Mouse (Mus musculus) liver, adult (tissue): ENCODE data around the gene Tgif1.

Source experiments
- GATA4 ChIP-seq: IDR thresholded peaks from 2 replicates; pipeline ENCODE4 v1.6.1; 2014; ENCODE audit warnings: mild to moderate bottlenecking, low read length; ENCODE audit not compliant: insufficient replicate concordance

The Tgif1 gene

DNA sequence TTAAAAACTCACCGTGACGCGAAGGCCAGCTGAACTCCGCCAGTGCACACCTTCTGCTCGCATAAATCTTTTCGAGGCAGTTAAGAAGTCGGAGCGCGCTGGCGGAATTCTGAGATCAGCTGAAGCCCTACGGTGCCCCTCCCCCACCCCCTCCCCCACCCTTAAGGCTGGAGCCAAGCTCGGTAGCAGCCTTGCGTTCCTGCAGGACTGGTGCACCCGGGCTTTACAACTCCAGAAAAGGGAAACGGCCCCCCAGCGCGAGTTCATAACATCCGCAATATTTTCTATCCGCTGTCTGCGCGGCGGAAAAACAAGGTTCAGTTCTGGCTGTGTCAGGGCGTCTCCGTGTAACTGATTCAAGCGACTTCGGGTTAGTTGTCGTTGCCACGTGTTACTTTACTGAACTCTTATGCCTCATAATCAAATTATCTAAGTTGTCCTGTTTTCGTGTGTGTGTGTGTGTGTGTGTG, at the start of gene Tgif1:
TSS of gene Tgif1 (minus strand) at position 111 of the 470 bp plus-strand sequence.
- no peak for TF ChIP-seq GATA4

DNA sequence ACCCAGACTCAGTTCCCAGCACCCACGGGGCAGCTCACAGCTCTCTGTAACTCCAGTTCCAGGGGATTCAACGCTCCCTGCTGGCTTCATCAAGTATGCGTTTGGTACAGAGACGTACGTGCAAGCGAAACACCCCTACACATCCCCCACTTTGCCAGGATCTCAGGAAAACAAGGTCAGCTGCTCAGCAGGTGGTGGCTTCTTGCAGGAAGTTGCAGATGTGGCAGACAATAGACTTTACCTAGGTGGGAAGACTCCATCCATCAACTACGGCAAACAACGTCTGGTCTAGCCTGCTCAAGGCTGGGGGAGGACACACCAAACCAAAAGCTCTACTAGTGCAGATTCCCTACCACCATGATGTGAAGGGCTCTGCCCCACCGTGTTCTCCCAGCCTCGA, 47.3 kb upstream of the Tgif1 start:
- TF ChIP-seq GATA4, result no peak

DNA sequence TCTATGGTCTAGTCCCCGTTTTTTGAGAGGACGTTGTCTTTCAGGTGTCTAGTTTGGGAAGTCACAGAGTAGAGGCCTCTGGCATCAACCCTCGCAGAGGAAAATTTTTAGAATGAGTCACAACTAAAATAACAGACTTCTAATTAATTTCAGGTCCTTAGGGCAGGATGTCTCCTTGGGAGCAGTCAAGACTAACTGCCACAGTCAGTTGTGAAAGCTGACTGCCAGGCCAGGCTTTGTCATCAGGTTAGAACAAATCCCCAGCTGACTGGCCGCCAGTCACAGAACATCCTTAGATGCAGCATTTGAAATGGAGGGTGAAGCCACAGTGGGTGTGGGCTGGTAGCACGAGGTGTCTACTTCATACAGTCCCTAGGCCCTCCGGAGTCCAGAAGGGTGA, 46.3 kb upstream of the Tgif1 start:
- TF ChIP-seq GATA4, result no peak

DNA sequence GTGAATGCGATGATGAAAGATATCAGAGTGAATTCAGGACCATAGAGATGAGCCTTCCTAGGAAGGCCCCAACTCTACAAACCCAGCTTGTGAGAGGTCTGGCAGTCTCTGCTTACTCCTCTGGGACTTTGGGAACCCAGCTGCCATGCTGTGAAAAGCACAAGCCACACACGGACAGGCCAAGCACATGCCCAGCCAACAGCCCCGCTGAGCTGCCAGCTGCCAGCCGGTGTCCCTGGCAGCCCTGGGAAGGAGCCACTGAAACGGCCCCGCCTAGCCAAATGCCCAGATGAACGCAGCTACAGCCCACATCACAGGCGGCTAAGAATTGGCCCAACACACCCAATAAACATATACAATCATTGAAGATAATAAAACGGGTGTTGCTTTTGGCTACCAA, 41.5 kb upstream of the Tgif1 start:
- no peak for TF ChIP-seq GATA4

DNA sequence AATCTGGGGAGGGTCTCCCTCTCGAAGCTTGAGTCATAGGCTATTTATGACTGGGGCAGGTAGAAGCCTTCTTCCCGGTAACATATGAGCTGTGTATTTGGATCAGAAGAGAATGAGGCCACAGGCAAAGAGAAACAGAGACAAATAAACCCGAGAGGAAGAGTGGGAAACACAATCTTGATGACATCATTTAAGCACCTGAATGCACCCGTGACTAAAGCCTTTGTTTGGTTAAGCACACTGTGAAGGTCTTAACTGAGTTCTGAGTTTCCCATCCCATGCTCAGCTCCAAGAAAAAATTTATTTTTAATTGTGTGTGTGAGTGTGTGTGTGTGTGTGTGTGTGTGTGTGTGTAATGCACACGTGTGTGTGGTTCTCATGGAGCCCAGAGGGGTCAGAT, 39.8 kb upstream of the Tgif1 start:
- no peak for TF ChIP-seq GATA4

DNA sequence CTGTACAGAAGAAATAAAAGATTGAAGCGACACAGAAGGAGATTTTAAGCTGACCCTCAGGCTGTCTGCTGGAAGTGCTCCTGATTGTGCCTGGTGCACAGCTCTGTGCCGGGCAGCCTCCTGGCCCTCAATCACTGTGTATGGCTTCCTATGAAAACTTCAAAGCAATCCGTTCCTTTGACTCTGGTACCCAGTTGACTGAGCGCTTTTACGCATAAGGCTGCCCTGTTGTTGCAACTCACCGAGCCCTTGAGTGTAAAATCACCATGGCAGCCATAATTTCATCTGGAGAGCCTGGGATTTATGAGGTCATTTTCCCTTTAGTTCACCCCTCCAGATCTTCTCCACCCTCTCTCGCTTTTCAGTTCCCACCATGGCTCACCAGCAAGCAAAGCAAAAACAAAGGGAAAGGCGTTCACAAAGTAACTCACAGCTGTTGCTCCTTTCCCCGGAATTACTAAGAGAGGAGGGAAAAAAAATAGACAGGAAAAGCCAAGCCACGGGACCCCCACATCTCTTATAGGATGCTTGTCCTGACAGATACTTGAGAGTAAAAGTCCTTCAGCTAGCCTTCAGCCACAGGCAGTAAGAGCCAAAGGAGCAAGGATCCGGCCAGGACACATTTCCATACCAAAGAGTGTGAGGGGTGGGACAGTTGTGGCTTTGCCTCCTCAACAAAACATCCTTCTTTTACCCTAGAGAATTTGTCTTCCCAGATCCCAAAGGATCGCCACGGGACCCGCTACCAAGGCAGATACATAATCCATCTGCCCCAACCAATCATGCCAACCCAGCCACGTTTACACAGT, 39.1 kb upstream of the Tgif1 start:
- no peak for TF ChIP-seq GATA4

DNA sequence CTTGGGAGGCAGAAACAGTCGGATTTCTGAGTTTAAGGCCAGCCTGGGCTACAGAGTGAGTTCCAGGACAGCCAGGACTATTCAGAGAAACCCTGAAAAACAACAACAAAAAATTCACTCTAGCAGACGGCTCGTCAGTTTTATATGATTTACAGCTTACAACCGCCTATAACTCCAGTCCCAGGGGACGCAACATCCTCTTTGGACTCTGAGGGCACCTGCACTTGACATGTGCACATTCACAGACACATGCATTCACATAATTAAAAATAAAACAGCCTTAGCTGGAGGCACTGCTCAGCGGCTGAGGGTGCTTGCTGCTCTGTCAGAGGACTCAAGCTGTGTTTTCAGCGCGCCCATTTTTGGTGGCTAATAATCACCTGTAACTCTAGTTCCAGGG, 37.2 kb upstream of the Tgif1 start:
- TF ChIP-seq GATA4, result no peak

DNA sequence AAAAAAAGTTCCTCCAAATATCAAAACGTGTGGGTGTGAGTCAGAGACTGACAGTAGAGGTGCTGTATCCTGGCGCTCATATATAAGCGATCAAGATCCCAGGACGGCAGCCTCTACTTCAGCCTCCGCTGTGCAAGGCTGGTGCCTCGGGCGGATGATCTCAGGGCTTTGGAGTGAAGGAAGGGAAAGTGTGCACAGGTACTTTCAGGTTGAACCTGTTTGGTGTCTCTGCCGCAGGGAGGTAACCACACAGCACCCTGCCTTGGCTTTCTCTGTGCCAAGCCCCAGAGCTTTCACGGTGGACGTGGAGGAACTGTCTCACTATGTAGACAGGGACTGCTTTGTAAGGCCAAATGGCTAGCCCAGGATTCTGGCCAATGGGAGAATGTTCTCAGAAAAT, 35.3 kb upstream of the Tgif1 start:
- TF ChIP-seq GATA4, result no peak

DNA sequence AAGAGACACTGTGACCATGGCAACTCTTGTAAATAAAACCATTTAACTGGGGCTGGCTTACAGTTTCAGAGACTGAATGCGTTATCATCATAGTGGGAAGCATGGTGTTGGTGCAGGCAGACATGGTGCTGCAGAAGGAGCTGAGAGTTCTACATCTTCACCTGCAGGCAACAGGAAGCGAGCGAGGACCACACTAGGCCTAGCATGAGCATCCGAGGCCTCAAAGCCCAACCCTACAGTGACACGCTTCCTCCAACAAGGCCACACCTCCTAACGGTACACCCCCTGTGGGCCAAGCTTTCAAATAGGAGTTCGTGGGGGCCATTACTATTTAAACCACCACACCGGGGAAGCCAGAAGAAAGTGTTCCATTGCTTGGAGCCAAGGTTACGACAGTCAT, 34.5 kb upstream of the Tgif1 start:
- no peak for TF ChIP-seq GATA4

DNA sequence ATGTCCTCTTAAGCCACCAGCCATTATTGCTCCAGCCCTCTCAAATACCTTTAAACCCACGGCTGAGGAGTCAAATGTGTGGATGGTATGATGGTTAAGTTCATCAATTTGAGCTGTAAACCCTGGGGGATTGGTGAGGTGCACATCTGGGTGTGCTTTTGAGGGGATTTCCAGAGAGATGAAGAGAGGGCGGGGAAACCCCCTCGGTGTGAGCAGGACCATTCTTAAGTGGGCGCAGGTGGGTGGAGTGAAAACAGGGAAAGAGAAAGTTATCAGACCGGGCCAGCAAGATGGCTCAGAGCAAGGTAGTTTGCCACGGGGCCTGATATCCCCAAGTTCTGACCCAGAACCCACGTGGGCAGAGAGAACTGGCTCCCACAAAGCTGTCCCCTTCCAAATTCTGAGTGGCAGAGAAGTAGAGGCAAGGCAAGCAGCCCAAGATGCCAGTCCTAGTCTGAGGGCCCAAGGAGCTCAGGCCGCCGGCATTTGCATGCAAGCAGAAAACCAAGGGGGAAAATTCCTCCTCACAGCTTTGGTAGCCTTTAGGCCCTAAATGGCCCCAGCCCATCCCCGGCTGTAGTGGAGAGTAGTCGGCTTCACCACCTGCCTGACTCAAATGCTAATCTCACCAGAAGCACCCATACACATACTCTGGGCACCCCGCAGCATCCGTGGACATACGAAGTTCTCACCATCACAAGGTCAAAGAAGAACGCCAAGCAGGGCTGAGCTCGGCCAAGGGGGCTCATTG, 33.5 kb upstream of the Tgif1 start:
- no peak for TF ChIP-seq GATA4

DNA sequence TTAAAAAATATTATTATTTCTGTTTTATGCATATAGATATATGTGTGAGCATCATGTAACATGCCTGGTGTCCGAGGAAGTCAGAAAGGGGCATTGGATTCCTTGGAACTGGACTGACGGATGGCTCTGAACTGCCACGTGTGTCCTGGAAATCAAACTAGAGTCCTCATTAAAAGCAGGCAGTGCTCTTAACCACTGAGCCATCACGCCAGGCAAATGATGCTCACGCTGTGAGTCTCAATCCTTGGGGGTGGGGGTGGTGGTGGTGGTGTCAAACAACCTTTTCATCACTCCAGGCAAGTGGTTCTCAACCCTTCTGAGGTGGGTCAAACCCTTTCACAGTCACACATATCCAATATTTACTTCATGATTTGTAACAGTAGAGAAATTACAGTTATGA, 32.5 kb upstream of the Tgif1 start:
- TF ChIP-seq GATA4, result no peak

DNA sequence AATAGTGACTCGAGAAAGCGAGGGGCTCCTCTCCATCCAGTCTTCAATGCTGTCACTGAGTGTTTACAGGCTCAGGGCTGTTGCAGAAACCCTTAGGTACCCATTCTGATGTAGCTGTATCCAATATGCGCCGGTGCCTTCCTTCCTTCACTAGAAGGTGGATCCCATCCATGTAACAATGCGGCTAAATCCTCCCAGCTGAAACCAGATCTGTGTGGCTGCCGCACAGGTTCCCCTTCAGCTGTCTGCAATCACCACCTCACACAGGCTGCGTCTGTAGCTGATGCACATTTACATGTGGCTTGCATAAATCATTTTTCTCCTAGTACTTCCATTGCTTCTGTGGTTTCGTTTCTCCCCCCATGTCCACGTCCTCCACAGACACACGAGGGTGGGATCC, 28.6 kb upstream of the Tgif1 start:
- TF ChIP-seq GATA4, result no peak

DNA sequence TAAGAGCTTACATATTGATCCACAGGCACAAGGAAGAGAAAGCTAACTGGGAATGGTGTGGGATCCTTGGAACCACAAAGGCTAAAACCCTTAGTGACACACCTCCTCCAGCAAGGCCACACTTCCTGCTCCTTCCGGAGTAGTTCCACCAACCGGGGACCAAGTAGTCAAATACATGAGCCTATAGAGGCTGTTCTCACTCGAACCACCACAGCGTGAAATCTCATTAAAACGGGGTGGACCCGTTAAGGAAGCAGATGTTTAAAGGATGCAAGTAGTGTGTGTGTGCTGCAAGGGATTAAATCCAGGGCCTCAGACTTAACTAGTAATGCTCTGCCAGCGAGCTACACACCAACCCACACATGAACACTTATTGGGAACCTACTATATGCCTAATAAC, 27.8 kb upstream of the Tgif1 start:
- TF ChIP-seq GATA4, result no peak

DNA sequence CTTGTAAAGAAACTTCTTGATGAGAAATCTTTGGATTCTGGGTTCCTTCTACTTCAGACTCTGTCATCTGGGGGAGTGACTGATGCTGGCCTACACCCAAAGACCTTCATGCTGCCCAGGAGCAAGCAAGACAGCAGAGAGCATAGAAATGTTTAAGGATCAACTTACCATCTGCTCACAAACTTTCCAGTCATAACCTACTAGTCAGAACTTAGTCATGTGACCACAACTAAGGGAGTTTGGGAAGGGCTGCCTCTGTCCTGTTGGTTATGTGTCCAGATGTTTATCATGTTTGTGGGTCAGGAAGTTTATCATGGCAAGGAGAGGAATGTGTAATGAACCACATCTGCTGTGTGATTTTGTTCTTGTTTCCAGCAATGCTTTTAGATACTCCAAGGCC, 24.9 kb upstream of the Tgif1 start:
- no peak for TF ChIP-seq GATA4

DNA sequence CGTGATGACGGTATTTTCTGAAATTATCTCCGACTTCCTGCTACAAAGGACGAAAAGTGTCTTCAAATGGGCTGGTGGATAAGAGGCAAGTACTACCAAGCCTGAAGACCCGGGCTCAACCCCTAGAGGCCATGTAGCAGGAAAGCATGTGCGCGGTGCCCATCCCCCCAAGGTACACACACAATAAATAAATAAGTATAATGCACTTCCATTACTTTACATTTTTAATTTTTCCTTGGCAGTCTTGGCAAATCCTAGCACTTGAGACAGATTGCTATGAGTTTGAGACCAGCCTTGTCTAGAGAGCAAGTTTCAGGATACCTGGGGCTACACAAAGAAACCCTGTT, 20.4 kb upstream of the Tgif1 start:
- TF ChIP-seq GATA4, result no peak

DNA sequence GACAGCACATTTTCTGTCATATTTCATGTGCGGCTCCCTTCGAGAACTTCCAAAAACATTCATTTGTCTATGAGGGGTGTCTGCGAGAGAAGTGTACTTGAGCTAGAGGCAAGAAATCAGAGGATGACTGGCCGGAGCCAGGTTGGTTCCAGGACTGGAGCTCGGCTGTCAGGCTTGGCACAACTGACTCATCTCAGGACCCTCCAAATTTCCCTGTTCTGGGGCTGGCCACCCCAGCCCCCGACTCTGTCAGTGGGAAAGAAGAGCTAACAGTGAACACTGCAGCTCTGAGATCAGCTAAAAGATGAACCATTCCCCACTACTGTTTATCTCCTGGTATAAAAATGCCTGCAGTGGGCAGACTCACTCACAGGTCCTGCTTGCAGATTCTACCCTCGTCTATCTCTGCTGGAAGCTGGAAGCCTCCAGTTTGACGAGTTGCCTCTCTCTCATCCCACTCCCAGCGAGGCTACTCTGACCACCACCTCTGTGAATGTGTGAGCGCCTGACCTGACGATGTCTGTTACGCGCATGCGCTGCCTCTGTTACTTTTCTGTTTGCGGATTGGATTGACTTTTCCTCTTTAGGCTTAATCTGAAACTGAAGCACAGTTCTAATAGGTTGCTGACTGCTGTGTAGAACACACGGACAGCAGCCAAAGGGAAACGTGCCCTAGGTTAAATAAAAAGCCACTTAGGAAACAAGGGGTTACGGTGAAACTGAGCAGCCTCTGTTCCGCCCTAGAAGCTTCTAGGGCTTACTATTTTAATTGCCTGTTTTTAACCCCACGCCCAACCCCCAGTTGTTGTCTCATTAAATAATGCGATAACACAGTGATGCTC, 19.8 kb upstream of the Tgif1 start:
- no peak for TF ChIP-seq GATA4
